Mouse (Mus musculus) heart, postnatal 0 days (tissue): Measurements from ENCODE around the gene Mmp9.

Experiments
- CTCF ChIP-seq: IDR thresholded peaks from 2 replicates; pipeline ENCODE4 v1.5.1; 2016; ENCODE audit warnings: antibody characterized with exemption, control low read depth, low read depth
- EP300 ChIP-seq: IDR thresholded peaks from 2 replicates; pipeline ENCODE4 v1.6.1; 2016; ENCODE audit warnings: antibody characterized with exemption, low read depth

DNA sequence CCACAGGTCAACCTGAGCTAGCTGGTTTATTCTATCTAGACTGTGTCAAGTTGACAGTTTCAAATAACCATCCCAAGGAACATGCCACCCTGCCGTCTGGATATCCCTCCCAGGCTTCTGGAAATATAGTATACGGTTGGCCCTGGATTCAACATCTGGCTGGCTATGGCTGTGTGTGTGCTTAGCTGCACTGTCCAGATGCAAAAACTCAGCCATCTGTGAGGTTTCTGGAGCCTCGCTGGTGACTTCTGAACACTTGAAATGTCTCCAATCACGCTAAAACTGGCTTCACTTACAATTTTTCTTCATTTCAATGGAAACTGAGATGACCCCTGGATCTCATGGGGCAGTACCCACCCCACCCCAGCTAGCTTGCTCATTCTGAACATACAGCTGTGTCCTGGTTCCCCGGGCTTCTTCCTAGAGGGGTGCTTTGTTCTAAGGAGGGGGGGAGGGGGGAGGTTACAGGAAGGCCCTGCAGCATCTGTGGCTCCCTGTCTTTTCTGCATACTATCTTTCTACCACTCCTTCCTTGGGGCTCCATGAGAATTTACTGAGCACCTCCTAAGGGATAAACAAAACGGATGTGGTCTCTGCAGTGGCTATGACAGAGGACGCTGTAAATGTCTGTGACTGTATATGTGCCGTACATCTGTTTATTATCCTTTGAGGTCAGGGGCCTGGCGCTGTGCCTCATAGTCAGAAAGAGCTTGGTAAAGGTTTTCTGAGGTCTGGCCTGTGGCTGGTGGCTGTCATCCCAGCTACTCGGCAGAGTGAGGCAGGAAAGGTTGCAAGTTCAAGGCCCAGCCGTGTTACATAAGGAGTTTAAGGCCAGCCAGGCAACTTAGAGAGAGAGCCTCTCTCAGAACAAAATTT, 9.6 kb upstream of the Mmp9 start:
- no peak for TF ChIP-seq CTCF
- no peak for TF ChIP-seq EP300
